8 mouse cellular contexts compared by ENCODE assay signal in the genomic region with DNA sequence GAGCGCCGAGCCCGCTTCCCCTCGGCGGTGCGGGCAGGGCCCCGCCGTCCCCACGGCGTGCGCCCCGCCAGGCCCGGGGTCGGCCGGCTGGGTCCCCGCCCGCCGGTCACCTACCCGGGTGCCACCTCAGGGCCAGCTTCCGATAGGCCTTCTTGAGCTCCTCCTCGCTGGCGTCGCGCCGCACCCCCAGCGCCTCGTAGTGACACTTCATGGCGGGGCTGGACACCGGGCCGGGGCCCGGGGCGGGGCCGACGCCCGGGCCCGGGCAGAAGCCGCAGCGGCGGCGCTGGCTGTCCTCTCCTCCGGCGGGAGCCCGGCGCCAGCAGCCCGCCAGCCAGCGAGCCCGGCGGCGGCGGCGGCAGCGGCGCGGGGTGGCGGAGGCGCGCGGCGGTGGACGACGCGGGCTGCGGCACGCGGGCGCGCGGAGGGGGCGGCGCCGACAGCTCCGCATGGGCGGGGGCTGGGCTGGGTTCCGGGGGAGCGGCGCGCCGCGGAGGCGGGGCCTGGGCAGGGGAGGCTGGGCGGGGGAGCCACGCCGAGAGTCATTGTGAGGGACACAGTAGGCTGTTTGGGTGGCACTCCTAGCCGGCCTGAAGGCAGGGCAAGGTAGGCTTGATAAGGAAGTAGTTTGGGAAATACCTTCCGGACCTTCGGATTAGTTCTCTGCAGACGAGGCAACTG. TPM values are rescaled to one million over a fixed set of nuclear protein-coding genes. Genes with fewer than 3 reads are reported as not detected.
A peak's percentile ranks its signal among the peaks of the same experiment; 100 is the strongest.
DNase-seq lines count a peak whose midpoint lies in the region; ATAC-seq and TF ChIP-seq lines count a peak whose summit lies in the region.

A gene (minus strand): TSS at position 366 of the 681 bp plus-strand sequence.

- TF ChIP-seq CTCF in C2C12 (IDR thresholded peaks at IDR 0.05; ENCODE audit: control insufficient read depth, insufficient read depth, insufficient read length): no peak
- TF ChIP-seq CTCF in bone marrow, adult 2 months (IDR thresholded peaks at IDR 0.05; ENCODE audit: control insufficient read depth, insufficient read depth, low read length): no peak

- H3K79me2 ChIP-seq in C2C12 (ENCODE audit: control insufficient read depth, insufficient read depth) (peaks cover 47% of the 10 kb centered on the region), myocyte (ENCODE audit: control insufficient read depth, insufficient read depth) (peaks cover 35% of the 10 kb centered on the region)

- no peaks in the 10 kb centered on the region; the same call in 1 of the 2 replicates for H3K4me1 ChIP-seq in bone marrow, adult 2 months (ENCODE audit: control insufficient read depth, insufficient read depth, low read length)
- H3K4me1 ChIP-seq in embryonic facial prominence, embryonic 14.5 days (ENCODE audit: control insufficient read depth, insufficient read depth, low read length): peaks cover 8% of the 10 kb centered on the region
- 0 out of 2 replicates have a peak, but pooled peaks cover 2% of the 10 kb centered on the region for H3K4me1 ChIP-seq in liver, embryonic 11.5 days (replicated peaks; ENCODE audit: control insufficient read depth, insufficient read depth, low read length)

- H3ac ChIP-seq in C2C12 (ENCODE audit: control insufficient read depth, insufficient read length, low read depth): peak within 1 kb of the TSS; percentile 83
- peak within 1 kb of the TSS; percentile 42 for H3ac ChIP-seq in myocyte (ENCODE audit: control insufficient read depth, insufficient read length)

- H3K9me3 ChIP-seq in embryonic facial prominence, embryonic 14.5 days (ENCODE audit: control insufficient read depth, low read length): no peaks in the 10 kb centered on the region
- no peaks in the 10 kb centered on the region for H3K9me3 ChIP-seq in liver, embryonic 11.5 days (ENCODE audit: control insufficient read depth, low read length)

- H3K79me3 ChIP-seq in C2C12 (ENCODE audit: low read depth): peaks cover 36% of the 10 kb centered on the region

- H3K27ac ChIP-seq in bone marrow, adult 2 months (ENCODE audit: control insufficient read depth, insufficient read depth, low read depth, low read length, poor library complexity): peak within 1 kb of the TSS; percentile 70
- peak within 1 kb of the TSS; percentile 74 for H3K27ac ChIP-seq in embryonic facial prominence, embryonic 14.5 days (replicated peaks; ENCODE audit: low read depth, low read length)
- H3K27ac ChIP-seq in liver, embryonic 11.5 days (ENCODE audit: low read depth, low read length): peak within 1 kb of the TSS; percentile 77

- peak; percentile 89 for DNase-seq in embryonic facial prominence, embryonic 14.5 days (ENCODE audit: low spot score)
- peak; percentile 83 for DNase-seq in heart, adult 8-10 months (ENCODE audit: low spot score)
- peak; percentile 88 for DNase-seq in kidney, adult 9 months
- peak; percentile 83 for DNase-seq in liver, embryonic 11.5 days (ENCODE audit: low spot score)
- peak; percentile 83 to 91 for DNase-seq in spleen, postnatal 4 days (ENCODE audit: low spot score in 2 of 2)

- ATAC-seq in embryonic facial prominence, embryonic 14.5 days (ENCODE audit: low read depth): peak; percentile 96
- peak; percentile 95 for ATAC-seq in liver, embryonic 11.5 days (replicated peaks; ENCODE audit: low FRiP score)

- H3K4me2 ChIP-seq in embryonic facial prominence, embryonic 14.5 days (ENCODE audit: low read depth, low read length): peak within 1 kb of the TSS; percentile 85
- H3K4me2 ChIP-seq in liver, embryonic 11.5 days: peak within 1 kb of the TSS; percentile 91
- peak within 1 kb of the TSS; percentile 99 for H3K4me2 ChIP-seq in myocyte (ENCODE audit: low read depth)

- H3K4me3 ChIP-seq in C2C12 (ENCODE audit: insufficient read depth, poor library complexity, severe bottlenecking): peak within 1 kb of the TSS; percentile 84
- H3K4me3 ChIP-seq in bone marrow, adult 2 months (replicated peaks; ENCODE audit: control insufficient read depth, low read depth, low read length): peak within 1 kb of the TSS; percentile 81
- peak within 1 kb of the TSS; percentile 88 for H3K4me3 ChIP-seq in embryonic facial prominence, embryonic 14.5 days (ENCODE audit: low read depth, low read length)
- peak within 1 kb of the TSS; percentile 90 for H3K4me3 ChIP-seq in liver, embryonic 11.5 days (ENCODE audit: low read depth, low read length)
- peak within 1 kb of the TSS; percentile 36 for H3K4me3 ChIP-seq in myocyte

- TF ChIP-seq POLR2A in bone marrow, adult 2 months (IDR thresholded peaks at IDR 0.05; ENCODE audit: borderline replicate concordance, control insufficient read depth, low read depth, low read length): no peak; the same call in 1 of the 2 replicates
- TF ChIP-seq POLR2A in myocyte (IDR thresholded peaks at IDR 0.05; ENCODE audit: insufficient read length, low read depth): peak; percentile 84

- H3K36me3 ChIP-seq in C2C12 (ENCODE audit: control insufficient read depth, insufficient read depth) (peaks cover 14% of the 10 kb centered on the region), myocyte (ENCODE audit: control insufficient read depth, insufficient read depth) (peaks cover 7% of the 10 kb centered on the region)
- H3K36me3 ChIP-seq in embryonic facial prominence, embryonic 14.5 days (ENCODE audit: control insufficient read depth, insufficient read depth, low read length): peaks cover 13% of the 10 kb centered on the region
- H3K36me3 ChIP-seq in liver, embryonic 11.5 days (ENCODE audit: control insufficient read depth, insufficient read depth, low read length): no peaks in the 10 kb centered on the region; the same call in 1 of the 2 replicates

- peak within 1 kb of the TSS; percentile 88 for H3K9ac ChIP-seq in embryonic facial prominence, embryonic 14.5 days (ENCODE audit: low read depth, low read length)
- H3K9ac ChIP-seq in liver, embryonic 11.5 days (ENCODE audit: low read depth, low read length): peak within 1 kb of the TSS; percentile 85

- H3K27me3 ChIP-seq in C2C12 (ENCODE audit: control insufficient read depth, insufficient read depth, insufficient read length) (no peaks in the 10 kb centered on the region), myocyte (ENCODE audit: control insufficient read depth, insufficient read depth, insufficient read length) (no peaks in the 10 kb centered on the region)
- H3K27me3 ChIP-seq in embryonic facial prominence, embryonic 14.5 days (replicated peaks; ENCODE audit: control insufficient read depth, insufficient read depth, low read length): no peaks in the 10 kb centered on the region
- no peaks in the 10 kb centered on the region for H3K27me3 ChIP-seq in liver, embryonic 11.5 days (replicated peaks; ENCODE audit: control insufficient read depth, insufficient read depth, low read length)

- WGBS in bone marrow, adult 2 months: 7% methylated on average over 87 of the region's 87 CpGs
- WGBS in embryonic facial prominence, embryonic 14.5 days: 0% methylated on average over 6 of the region's 87 CpGs
- WGBS in liver, embryonic 11.5 days: under 1% methylated on average over 60 of the region's 87 CpGs

TF ChIP-seq in C2C12, 6 proteins besides CTCF, POLR2A, EP300 and RAD21:
- TF ChIP-seq USF1 (IDR thresholded peaks at IDR 0.05; ENCODE audit: low read depth): no peak
- TF ChIP-seq MAX (IDR thresholded peaks at IDR 0.05): no peak
- no peak for TF ChIP-seq FOSL1 (IDR thresholded peaks at IDR 0.05; ENCODE audit: insufficient read depth, low read length, poor library complexity, severe bottlenecking)
- TF ChIP-seq MYOG (IDR thresholded peaks at IDR 0.05; ENCODE audit: control insufficient read depth, extremely low read depth, insufficient read length): no peak
- TF ChIP-seq MYOD1 (IDR thresholded peaks at IDR 0.05; ENCODE audit: control insufficient read depth, insufficient read length, low read depth): no peak
- no peak for TF ChIP-seq CEBPB (IDR thresholded peaks at IDR 0.05; ENCODE audit: low read depth)

TF ChIP-seq in myocyte, 11 proteins besides CTCF, POLR2A, EP300 and RAD21:
- TF ChIP-seq CEBPB (IDR thresholded peaks at IDR 0.05; ENCODE audit: insufficient read depth, poor library complexity, severe bottlenecking): no peak
- no peak for TF ChIP-seq USF1 (IDR thresholded peaks at IDR 0.05; ENCODE audit: low read depth)
- no peak for TF ChIP-seq SRF (IDR thresholded peaks at IDR 0.05; ENCODE audit: control insufficient read depth, insufficient read length, low read depth)
- TF ChIP-seq MYOD1 (IDR thresholded peaks at IDR 0.05; ENCODE audit: control insufficient read depth in 1 of 3, insufficient read length in 2 of 3, low read depth in 2 of 3): peak in 1 of 3 experiments; percentile 7
- no peak for TF ChIP-seq REST (IDR thresholded peaks at IDR 0.05; ENCODE audit: insufficient read depth, insufficient read length)
- TF ChIP-seq POLR2AphosphoS2 (IDR thresholded peaks at IDR 0.05; ENCODE audit: insufficient read length, low read depth): peak; percentile 95
- no peak for TF ChIP-seq TCF3 (IDR thresholded peaks at IDR 0.05; ENCODE audit: insufficient read length, low read depth)
- peak in 1 of 3 experiments; percentile 7 for TF ChIP-seq MYOG (IDR thresholded peaks at IDR 0.05; ENCODE audit: control insufficient read depth in 1 of 3, insufficient read depth in 1 of 3, insufficient read length in 2 of 3, low read depth in 2 of 3)
- TF ChIP-seq E2F4 (IDR thresholded peaks at IDR 0.05; ENCODE audit: insufficient read depth): no peak
- TF ChIP-seq MAX (IDR thresholded peaks at IDR 0.05; ENCODE audit: low read depth): no peak
- no peak for TF ChIP-seq TCF12 (IDR thresholded peaks at IDR 0.05; ENCODE audit: insufficient read depth, poor library complexity, severe bottlenecking)

RNA-seq across cellular contexts. Expression of the gene that starts here (rescaled TPM):
- polyA plus RNA-seq in C2C12 (2012; fragmentation: generic; extraction: Trizol) (11.1 TPM), myocyte (2012; fragmentation: generic; extraction: Trizol) (16.6 TPM)
- 20.1 and 21.6 TPM in 2 replicates for polyA plus RNA-seq in bone marrow, adult 2 months (2011; ENCODE audit: insufficient read depth, insufficient read length, low replicate concordance, missing spikeins)
- 13.6 and 15.9 TPM in 2 replicates for polyA plus RNA-seq in embryonic facial prominence, embryonic 14.5 days (2014; fragmentation: Nextera tagmentation; extraction: Ambion mirVana)
- total RNA-seq in heart, adult 8-10 months (2022): 10 to 100 TPM; 32.7 to 37.0 (median 35.8) TPM
- 17.4 and 17.8 TPM in 2 replicates for polyA plus RNA-seq in liver, embryonic 11.5 days (2014; fragmentation: Nextera tagmentation; extraction: Ambion mirVana)

Comparison
In these comparisons a context has a peak if more than half of its experiments do, and no peak if none do; other contexts are left out.
1. Peak in every context shown above with its lines: DNase-seq, ATAC-seq, H3K4me3 ChIP-seq and H3K27ac ChIP-seq.
2. H3K4me3 ChIP-seq: peak in every context shown above with its lines; median percentile 90 in liver, embryonic 11.5 days; 88 in embryonic facial prominence, embryonic 14.5 days; 84 in C2C12; 81 in bone marrow, adult 2 months; 36 in myocyte.